Mouse (Mus musculus) midbrain, embryonic 13.5 days (tissue): ENCODE measurements around the gene Nae1. TPM values are rescaled to one million over a fixed set of nuclear protein-coding genes. Genes with fewer than 3 reads are reported as not detected.

Experiments used
- ATAC-seq: fragments of 200-750 bp; cut with Nextera tagmentation; 2 replicates; pipeline ENCODE4 v1.8.0; 2017; ENCODE audit warnings: mild to moderate bottlenecking, moderate TSS enrichment, moderate library complexity
- H3K27ac ChIP-seq: fragments of 300-500 bp; sonication (generic); 2 replicates; pipeline ENCODE4 v1.5.1; 2015; ENCODE audit warnings: inconsistent platforms, mild to moderate bottlenecking, moderate library complexity
- H3K27me3 ChIP-seq: fragments of 300-500 bp; sonication (generic); 2 replicates; pipeline ENCODE4 v1.6.1; 2015; ENCODE audit warnings: mild to moderate bottlenecking, inconsistent platforms
- H3K36me3 ChIP-seq: fragments of 300-500 bp; sonication (generic); 2 replicates; pipeline ENCODE4 v1.6.1; 2015; ENCODE audit warnings: mild to moderate bottlenecking, inconsistent platforms
- H3K4me1 ChIP-seq: fragments of 300-500 bp; sonication (generic); replicated peaks from 2 replicates; pipeline ENCODE4 v1.6.1; 2015; ENCODE audit warnings: inconsistent platforms
- H3K4me2 ChIP-seq: fragments of 300-500 bp; sonication (generic); replicated peaks from 2 replicates; pipeline ENCODE4 v1.6.1; 2015; ENCODE audit warnings: moderate library complexity, mild to moderate bottlenecking, inconsistent platforms
- H3K4me3 ChIP-seq: fragments of 300-500 bp; sonication (generic); replicated peaks from 2 replicates; pipeline ENCODE4 v1.5.1; 2015; ENCODE audit warnings: mild to moderate bottlenecking, inconsistent platforms
- H3K9ac ChIP-seq: fragments of 300-500 bp; sonication (generic); replicated peaks from 2 replicates; pipeline ENCODE4 v1.6.1; 2015; ENCODE audit warnings: mild to moderate bottlenecking, inconsistent platforms
- H3K9me3 ChIP-seq: fragments of 300-500 bp; sonication (generic); 2 replicates; pipeline ENCODE4 v1.6.1; 2016; ENCODE audit warnings: mild to moderate bottlenecking, inconsistent platforms
- WGBS: fragments of 180-500 bp; shearing (Covaris S2); methylation state at CpG from one replicate; pipeline ENCODE4 v1.1.7; 2015; 5-methylcytosine and 5-hydroxymethylcytosine counted together
- polyA plus RNA-seq: library from polyadenylated mRNA; unstranded; fragments of >200 nt; fragmentation: Nextera tagmentation; extraction: Ambion mirVana; gene quantifications from 2 replicates; pipeline ENCODE4 v1.2.1, GENCODE M21; 2015

The Nae1 gene
- polyA plus RNA-seq, 1 experiment from 2014 or later = 107 TPM

- peak overlapping the region; percentile 91; the same call in 1 of the 2 replicates for H3K4me2 ChIP-seq
These were observed 7.7 kb upstream of the Nae1 start for GRCm38 (mm10) chr8:104542160-104542559.

GRCm38 (mm10) chr8:104541515-104541880 lies 7.1 kb upstream of the Nae1 start:
- no peaks in the 10 kb centered on the region for H3K9me3 ChIP-seq
- peak overlapping the region; percentile 52 for H3K4me3 ChIP-seq
- H3K4me1 ChIP-seq = peaks cover 20% of the 10 kb centered on the region
- H3K9ac ChIP-seq = peak overlapping the region; percentile 68; the same call in 1 of the 2 replicates
- WGBS = 13% methylated on average over 8 of the region's 8 CpGs
- peaks cover 70% of the 10 kb centered on the region for H3K27me3 ChIP-seq
- H3K27ac ChIP-seq = no peak overlapping the region
- no peak; the same call in 1 of the 2 replicates for ATAC-seq
- no peaks in the 10 kb centered on the region for H3K36me3 ChIP-seq
- H3K4me2 ChIP-seq = peak overlapping the region; percentile 91

More at GRCm38 (mm10) chr8:104542160-104542559, 7.7 kb upstream of the Nae1 start:
- no peak for ATAC-seq
- H3K4me1 ChIP-seq = peaks cover 20% of the 10 kb centered on the region
- H3K27me3 ChIP-seq = peaks cover 70% of the 10 kb centered on the region
- WGBS = 8% methylated on average over 11 of the region's 11 CpGs
- no peak overlapping the region for H3K27ac ChIP-seq
- H3K4me3 ChIP-seq = no peak overlapping the region
- no peak overlapping the region for H3K9ac ChIP-seq
- no peaks in the 10 kb centered on the region for H3K9me3 ChIP-seq
- H3K36me3 ChIP-seq = no peaks in the 10 kb centered on the region

- under 1% methylated on average over 71 of the region's 76 CpGs for WGBS
- Histone ChIP-seq H3K4me1 (peaks cover 20% of the 10 kb centered on the region), H3K27me3 (peaks cover 70% of the 10 kb centered on the region), H3K4me3 (peak overlapping the region; percentile 52), H3K4me2 (peak overlapping the region; percentile 91), H3K36me3 (no peaks in the 10 kb centered on the region), H3K9me3 (no peaks in the 10 kb centered on the region), H3K9ac (peak overlapping the region; percentile 68), H3K27ac (no peak overlapping the region)
- peak; percentile 72 for ATAC-seq
These were observed 6.5 kb upstream of the Nae1 start for GRCm38 (mm10) chr8:104540710-104541514.

GRCm38 (mm10) chr8:104540238-104540637 lies 5.8 kb upstream of the Nae1 start:
- no peaks in the 10 kb centered on the region for H3K36me3 ChIP-seq
- no peak for ATAC-seq
- H3K9ac ChIP-seq = peak overlapping the region; percentile 68; the same call in 1 of the 2 replicates
- H3K27ac ChIP-seq = no peak overlapping the region
- 34% methylated on average over 7 of the region's 7 CpGs for WGBS
- H3K9me3 ChIP-seq = no peaks in the 10 kb centered on the region
- peak overlapping the region; percentile 52 for H3K4me3 ChIP-seq
- peak overlapping the region; percentile 91 for H3K4me2 ChIP-seq
- H3K4me1 ChIP-seq = peaks cover 23% of the 10 kb centered on the region
- H3K27me3 ChIP-seq = peaks cover 70% of the 10 kb centered on the region

- Histone ChIP-seq H3K9ac (no peak overlapping the region), H3K36me3 (no peaks in the 10 kb centered on the region), H3K4me3 (no peak overlapping the region), H3K9me3 (no peaks in the 10 kb centered on the region), H3K4me1 (peaks cover 29% of the 10 kb centered on the region), H3K4me2 (no peak overlapping the region), H3K27me3 (peaks cover 70% of the 10 kb centered on the region), H3K27ac (no peak overlapping the region)
- 88% methylated on average over 2 of the region's 2 CpGs for WGBS
- ATAC-seq = no peak
These were observed 5.1 kb upstream of the Nae1 start for GRCm38 (mm10) chr8:104539566-104539965.

- no peak overlapping the region for H3K4me3 ChIP-seq
- no peak overlapping the region for H3K4me2 ChIP-seq
- ATAC-seq = no peak
- H3K9me3 ChIP-seq = no peaks in the 10 kb centered on the region
- H3K4me1 ChIP-seq = peaks cover 29% of the 10 kb centered on the region
- H3K36me3 ChIP-seq = no peaks in the 10 kb centered on the region
- H3K27ac ChIP-seq = no peak overlapping the region
- H3K9ac ChIP-seq = no peak overlapping the region
- WGBS = 91% methylated on average over 4 of the region's 4 CpGs
- H3K27me3 ChIP-seq = peaks cover 64% of the 10 kb centered on the region
These were observed 4.5 kb upstream of the Nae1 start for GRCm38 (mm10) chr8:104538896-104539295.

- peaks cover 32% of the 10 kb centered on the region for H3K4me1 ChIP-seq
- no peaks in the 10 kb centered on the region for H3K9me3 ChIP-seq
- H3K4me2 ChIP-seq = no peak overlapping the region
- H3K36me3 ChIP-seq = no peaks in the 10 kb centered on the region
- peaks cover 35% of the 10 kb centered on the region for H3K27me3 ChIP-seq
- no peak overlapping the region for H3K27ac ChIP-seq
- 82% methylated on average over 4 of the region's 4 CpGs for WGBS
- no peak overlapping the region for H3K4me3 ChIP-seq
- no peak overlapping the region for H3K9ac ChIP-seq
- ATAC-seq = no peak
These were observed 1.6 kb upstream of the Nae1 start for GRCm38 (mm10) chr8:104536028-104536427.

GRCm38 (mm10) chr8:104535378-104535777 lies 941 bp upstream of the Nae1 start:
- no peaks in the 10 kb centered on the region for H3K9me3 ChIP-seq
- WGBS = 51% methylated on average over 7 of the region's 7 CpGs
- no peak overlapping the region for H3K4me3 ChIP-seq
- peak overlapping the region; percentile 67 for H3K4me2 ChIP-seq
- H3K36me3 ChIP-seq = no peaks in the 10 kb centered on the region
- no peak overlapping the region for H3K27ac ChIP-seq
- H3K27me3 ChIP-seq = peaks cover 29% of the 10 kb centered on the region
- H3K4me1 ChIP-seq = peaks cover 26% of the 10 kb centered on the region
- H3K9ac ChIP-seq = 0 out of 2 replicates have a peak overlapping the region, but pooled peaks have one; percentile 47
- ATAC-seq = no peak

GRCm38 (mm10) chr8:104534779-104535141 lies 323 bp upstream of the Nae1 start:
- ATAC-seq = peak; percentile 83
- 13% methylated on average over 9 of the region's 9 CpGs for WGBS

GRCm38 (mm10) chr8:104533551-104533950 lies 886 bp downstream of the Nae1 start:
- no peak overlapping the region for H3K27ac ChIP-seq
- peaks cover 12% of the 10 kb centered on the region for H3K36me3 ChIP-seq
- peak overlapping the region; percentile 92 for H3K9ac ChIP-seq
- WGBS = 18% methylated on average over 7 of the region's 7 CpGs
- peaks cover 11% of the 10 kb centered on the region for H3K27me3 ChIP-seq
- H3K4me2 ChIP-seq = peak overlapping the region; percentile 67
- H3K9me3 ChIP-seq = no peaks in the 10 kb centered on the region
- ATAC-seq = 0 out of 2 replicates have a peak, but pooled peaks have one; percentile 2
- peaks cover 26% of the 10 kb centered on the region for H3K4me1 ChIP-seq
- H3K4me3 ChIP-seq = peak overlapping the region; percentile 93

More at GRCm38 (mm10) chr8:104534779-104535141, 323 bp upstream of the Nae1 start:
- Histone ChIP-seq H3K27me3 (peaks cover 23% of the 10 kb centered on the region), H3K36me3 (peaks cover 5% of the 10 kb centered on the region), H3K9ac (peak overlapping the region; percentile 47; the same call in 1 of the 2 replicates), H3K4me2 (peak overlapping the region; percentile 67), H3K4me1 (peaks cover 26% of the 10 kb centered on the region), H3K9me3 (no peaks in the 10 kb centered on the region), H3K4me3 (peak overlapping the region; percentile 93), H3K27ac (no peak overlapping the region)

GRCm38 (mm10) chr8:104529671-104530070 lies 4.8 kb downstream of the Nae1 start:
- Histone ChIP-seq H3K4me1 (peaks cover 17% of the 10 kb centered on the region), H3K9ac (no peak overlapping the region), H3K9me3 (no peaks in the 10 kb centered on the region), H3K27ac (no peak overlapping the region), H3K27me3 (no peaks in the 10 kb centered on the region), H3K4me3 (no peak overlapping the region), H3K36me3 (peaks cover 40% of the 10 kb centered on the region), H3K4me2 (no peak overlapping the region)
- no peak for ATAC-seq
- 92% methylated on average over 6 of the region's 6 CpGs for WGBS

GRCm38 (mm10) chr8:104517872-104518271 lies 16.6 kb downstream of the Nae1 start:
- no peak for ATAC-seq
- WGBS = 91% methylated on average over 5 of the region's 5 CpGs
- Histone ChIP-seq H3K27ac (no peak overlapping the region), H3K9ac (no peak overlapping the region), H3K36me3 (peaks cover 68% of the 10 kb centered on the region), H3K4me3 (no peak overlapping the region), H3K4me2 (no peak overlapping the region), H3K4me1 (no peaks in the 10 kb centered on the region), H3K27me3 (no peaks in the 10 kb centered on the region), H3K9me3 (no peaks in the 10 kb centered on the region)
